Mouse (Mus musculus) ES-E14 (cell line): Measurements from ENCODE around the gene Dnaja3. TPM values are rescaled to one million over a fixed set of nuclear protein-coding genes. Genes with fewer than 3 reads are reported as not detected.

Experiments
- DNase-seq: peaks from one replicate; pipeline ENCODE4 v3.0.0-alpha.2; 2013; ENCODE audit warnings: low read depth, low spot score
- H3K27ac ChIP-seq: 2 replicates; pipeline ENCODE4 v1.5.1; 2012; ENCODE audit warnings: low read depth, mild to moderate bottlenecking, low read length, moderate library complexity, mixed read lengths; ENCODE audit not compliant: poor library complexity, insufficient read depth, severe bottlenecking
- H3K36me3 ChIP-seq: 2 replicates; pipeline ENCODE4 v1.6.1; 2012; ENCODE audit warnings: mild to moderate bottlenecking, low read length, moderate library complexity, mixed read lengths; ENCODE audit not compliant: control insufficient read depth, poor library complexity, insufficient read depth, severe bottlenecking
- H3K4me1 ChIP-seq, 2 experiments: fragments of 150-350 bp in 1 of 2; sonication (generic) in 1 of 2; 2 replicates each; pipeline ENCODE4 v1.6.1; 2012; ENCODE audit warnings: low read length in 2 of 2, mild to moderate bottlenecking in 1 of 2, mixed read lengths in 1 of 2; ENCODE audit not compliant: control insufficient read depth in 2 of 2, insufficient read depth in 2 of 2, poor library complexity in 1 of 2
- H3K4me3 ChIP-seq, 2 experiments: fragments of 150-350 bp in 1 of 2; sonication (generic) in 1 of 2; 2 replicates each; pipeline ENCODE4 v1.5.1; 2012; ENCODE audit warnings: low read length in 2 of 2, low read depth in 1 of 2, mild to moderate bottlenecking in 1 of 2, mixed read lengths in 1 of 2; ENCODE audit not compliant: insufficient read depth in 1 of 2, poor library complexity in 1 of 2, severe bottlenecking in 1 of 2
- H3K9ac ChIP-seq: 2 replicates; pipeline ENCODE4 v1.6.1; 2012; ENCODE audit warnings: low read depth, mild to moderate bottlenecking, low read length, mixed read lengths; ENCODE audit not compliant: poor library complexity, insufficient read depth, severe bottlenecking
- H3K9me3 ChIP-seq: fragments of 150-350 bp; sonication (generic); 2 replicates; pipeline ENCODE4 v1.6.1; 2012; ENCODE audit warnings: low read depth, mild to moderate bottlenecking, low read length; ENCODE audit not compliant: control insufficient read depth, insufficient read depth
- CHD2 ChIP-seq: IDR thresholded peaks from 2 replicates; pipeline ENCODE4 v1.6.1; 2014; ENCODE audit warnings: mild to moderate bottlenecking, low read depth, low read length, inconsistent platforms
- HCFC1 ChIP-seq: IDR thresholded peaks from 2 replicates; pipeline ENCODE4 v1.6.1; 2012; ENCODE audit warnings: low read length, inconsistent platforms, borderline replicate concordance; ENCODE audit not compliant: insufficient read depth
- MAFK ChIP-seq: IDR thresholded peaks from 2 replicates; pipeline ENCODE4 v1.6.1; 2014; ENCODE audit warnings: mild to moderate bottlenecking, low read depth, low read length, inconsistent platforms; ENCODE audit not compliant: insufficient read depth
- ZC3H11A ChIP-seq: IDR thresholded peaks from 2 replicates; pipeline ENCODE4 v1.6.1; 2012; ENCODE audit warnings: low read depth, mild to moderate bottlenecking, inconsistent platforms, low read length, borderline replicate concordance
- ZNF384 ChIP-seq: IDR thresholded peaks from 2 replicates; pipeline ENCODE4 v1.6.1; 2012; ENCODE audit warnings: low read depth, low read length, inconsistent platforms
- in situ Hi-C, 2 experiments: fragments of 600-800 bp; cut with MboI; formaldehyde crosslinking; loops; one replicate each; pipeline ENCODE4 v1.15.1; 2025; ENCODE audit warnings: low sequenced_read_pairs in 2 of 2, inconsistent platforms in 1 of 2; ENCODE audit not compliant: unreplicated experiment in 2 of 2
- total RNA-seq: library from RNA; depleted of rRNA; stranded (reverse); fragments of 300-350 nt; gene quantifications from 2 replicates; pipeline ENCODE4 v1.2.3, GENCODE M21; 2012

The Dnaja3 gene
- total RNA-seq, 1 experiment, result 53.2 TPM

DNA sequence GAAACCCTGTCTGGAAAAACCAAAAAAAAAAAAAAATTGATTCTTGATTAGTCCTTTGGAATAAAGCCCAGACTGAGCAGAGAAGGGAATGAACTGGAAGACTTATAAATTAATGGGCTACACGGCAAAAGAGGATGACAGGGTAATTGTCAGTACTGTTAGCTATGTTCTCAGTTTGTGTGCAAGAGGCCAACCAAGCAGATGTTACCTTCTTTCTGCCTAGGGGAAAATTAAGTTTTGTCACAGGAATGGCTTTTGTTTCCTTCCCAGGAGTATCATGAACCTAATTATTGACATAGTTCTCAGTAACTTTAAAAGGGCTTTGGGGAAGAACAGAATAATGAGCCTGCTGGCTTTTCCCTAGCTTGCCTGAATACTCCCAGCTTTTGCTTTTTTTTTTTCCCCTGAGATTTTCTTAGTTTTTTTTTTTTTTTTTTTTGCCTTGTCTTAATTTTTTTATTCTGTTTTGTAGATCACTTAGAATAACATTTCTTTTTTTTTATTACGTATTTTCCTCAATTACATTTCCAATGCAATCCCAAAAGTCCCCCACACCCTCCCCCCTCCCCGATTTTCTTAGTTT is 91.1 kb downstream of the Dnaja3 start:
- Histone ChIP-seq H3K4me1 (no peaks in the 10 kb centered on the region), H3K9me3 (no peaks in the 10 kb centered on the region), H3K36me3 (no peaks in the 10 kb centered on the region), H3K27ac (no peak overlapping the region), H3K4me3 (no peak overlapping the region), H3K9ac (no peak overlapping the region)
- TF ChIP-seq MAFK, result no peak
- no peak for TF ChIP-seq HCFC1
- no peak for TF ChIP-seq CHD2
- no peak for TF ChIP-seq ZNF384
- no peak for TF ChIP-seq ZC3H11A
- in situ Hi-C loops, result no loop called here
- DNase-seq, result no peak

DNA sequence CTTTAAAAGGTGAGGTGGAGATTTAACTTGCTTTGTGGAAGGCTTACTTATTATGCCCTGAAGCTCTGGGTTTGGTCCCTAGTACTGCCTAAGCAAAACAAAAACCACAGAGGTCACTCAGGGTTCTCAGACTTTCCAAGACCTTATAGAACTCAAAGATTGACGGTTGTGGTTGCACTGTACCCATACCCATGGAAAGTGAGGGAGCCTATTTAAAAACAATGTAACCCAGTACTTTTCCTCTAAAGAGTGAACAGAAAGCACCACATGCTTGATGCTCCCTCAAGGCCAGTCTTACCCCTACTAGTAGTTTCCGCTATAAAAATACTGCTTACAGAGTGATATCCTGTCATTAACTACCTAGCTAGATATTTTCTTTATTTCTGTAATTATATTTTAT is 96.5 kb downstream of the Dnaja3 start:
- in situ Hi-C loops, result no loop called here
- no peak overlapping the region for H3K27ac ChIP-seq
- H3K36me3 ChIP-seq, result no peaks in the 10 kb centered on the region
- H3K9ac ChIP-seq, result no peak overlapping the region
- peaks cover 4% of the 10 kb centered on the region; the same call in 1 of the 2 replicates for H3K9me3 ChIP-seq
- H3K4me1 ChIP-seq, result no peaks in the 10 kb centered on the region
- DNase-seq, result no peak
- no peak overlapping the region for H3K4me3 ChIP-seq
- TF ChIP-seq CHD2 (no peak), ZC3H11A (no peak), HCFC1 (no peak), ZNF384 (no peak), MAFK (no peak)

DNA sequence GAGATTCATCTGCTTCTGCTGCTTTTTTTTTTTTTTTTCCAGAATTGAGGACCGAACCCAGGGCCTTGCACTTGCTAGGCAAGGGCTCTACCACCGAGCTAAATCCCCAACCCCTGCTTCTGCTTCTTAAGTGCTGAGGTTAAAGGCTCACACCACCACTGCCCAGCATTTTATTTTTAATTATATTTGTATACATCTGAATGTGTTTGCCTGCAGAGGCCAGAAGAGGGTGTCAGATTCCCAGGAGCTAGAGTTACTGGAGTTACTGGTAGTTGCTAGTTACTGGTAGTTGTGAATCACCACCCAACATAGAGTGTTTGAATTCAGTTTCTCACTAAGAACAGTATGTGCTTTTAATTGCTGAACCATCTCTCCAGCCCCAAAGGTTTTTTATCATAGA is 100.2 kb downstream of the Dnaja3 start:
- H3K36me3 ChIP-seq, result peaks cover 3% of the 10 kb centered on the region; the same call in 1 of the 2 replicates
- no peak for DNase-seq

DNA sequence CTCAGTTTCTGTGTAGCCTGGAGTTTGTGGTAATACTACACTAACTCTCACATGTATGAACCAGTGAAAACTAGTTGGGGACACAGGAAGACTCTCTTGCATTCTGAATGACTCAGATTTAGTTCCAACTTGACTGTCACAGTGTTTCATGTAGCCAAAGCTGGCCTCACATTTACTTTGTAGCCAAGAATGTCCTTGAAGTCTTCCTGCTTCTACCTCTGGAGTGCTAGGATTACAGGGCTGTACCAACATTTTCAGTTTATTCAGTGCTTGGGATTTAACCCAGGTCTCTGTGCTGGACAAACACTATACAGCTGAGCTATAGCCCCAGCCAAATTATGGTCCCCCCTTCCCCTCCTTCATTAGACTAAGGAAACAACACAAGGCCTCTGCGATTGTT is 102.4 kb downstream of the Dnaja3 start:
- Histone ChIP-seq H3K36me3 (peaks cover 3% of the 10 kb centered on the region; the same call in 1 of the 2 replicates), H3K9me3 (peaks cover 18% of the 10 kb centered on the region), H3K27ac (no peak overlapping the region), H3K4me1 (no peaks in the 10 kb centered on the region), H3K9ac (no peak overlapping the region), H3K4me3 (no peak overlapping the region)
- in situ Hi-C loops, result no loop called here
- DNase-seq, result no peak
- TF ChIP-seq ZC3H11A, result no peak
- no peak for TF ChIP-seq MAFK

More for the DNA sequence above, 100.2 kb downstream of the Dnaja3 start:
- in situ Hi-C loops, result no loop called here
- H3K9me3 ChIP-seq, result peaks cover 18% of the 10 kb centered on the region
- TF ChIP-seq ZNF384, result no peak
- no peak for TF ChIP-seq CHD2
- no peak for TF ChIP-seq ZC3H11A
- no peak for TF ChIP-seq HCFC1
- H3K4me3 ChIP-seq, result no peak overlapping the region
- no peak overlapping the region for H3K9ac ChIP-seq
- no peak overlapping the region for H3K27ac ChIP-seq
- H3K4me1 ChIP-seq, result no peaks in the 10 kb centered on the region

DNA sequence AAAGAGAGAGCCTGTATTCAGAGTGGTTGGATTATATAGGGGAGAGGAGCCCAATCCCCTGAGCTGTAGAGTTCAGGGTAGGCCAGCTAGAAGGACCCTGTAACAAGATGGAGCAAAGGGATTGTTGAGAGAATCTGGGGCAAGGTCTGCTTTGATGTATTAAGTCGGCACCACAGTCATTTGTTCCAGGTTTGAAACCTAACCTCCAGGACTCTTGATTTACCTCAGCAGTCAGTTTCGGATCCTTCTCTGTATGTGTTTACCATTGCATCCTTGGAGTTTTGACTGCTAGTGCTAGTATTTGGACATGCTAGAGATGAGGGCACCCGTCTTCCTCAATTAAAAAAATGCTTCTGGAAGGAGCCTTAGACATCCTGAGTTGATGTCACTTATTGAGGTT is 112.4 kb downstream of the Dnaja3 start:
- no peak overlapping the region for H3K4me3 ChIP-seq
- in situ Hi-C loops, result no loop called here
- no peak for TF ChIP-seq MAFK
- no peak for TF ChIP-seq ZNF384
- TF ChIP-seq HCFC1, result no peak
- no peak for TF ChIP-seq CHD2
- no peak for TF ChIP-seq ZC3H11A
- no peaks in the 10 kb centered on the region for H3K4me1 ChIP-seq
- no peak overlapping the region for H3K9ac ChIP-seq
- no peak overlapping the region for H3K27ac ChIP-seq
- H3K9me3 ChIP-seq, result peaks cover 5% of the 10 kb centered on the region
- H3K36me3 ChIP-seq, result no peaks in the 10 kb centered on the region
- no peak for DNase-seq
